Mouse (Mus musculus) liver, embryonic 15.5 days (tissue): ENCODE measurements around the gene Tceal5. TPM values are rescaled to one million over a fixed set of nuclear protein-coding genes. Genes with fewer than 3 reads are reported as not detected.
"Not testable (repeated sequence)": the region's sequence is repeated elsewhere in the genome, so short reads cannot be mapped to it uniquely, and the experiment has no call there.

Source experiments
- ATAC-seq: fragments of 200-750 bp; cut with Nextera tagmentation; 2 replicates; pipeline ENCODE4 v1.8.0; 2017; ENCODE audit warnings: moderate number of reproducible peaks, mild to moderate bottlenecking, moderate library complexity; ENCODE audit not compliant: insufficient read depth
- H3K27ac ChIP-seq: fragments of 300-500 bp; sonication (generic); replicated peaks from 2 replicates; pipeline ENCODE4 v1.5.1; 2015; ENCODE audit warnings: mild to moderate bottlenecking, inconsistent platforms
- H3K27me3 ChIP-seq: fragments of 300-500 bp; sonication (generic); 2 replicates; pipeline ENCODE4 v1.6.1; 2015; ENCODE audit warnings: mild to moderate bottlenecking, inconsistent platforms
- H3K36me3 ChIP-seq: fragments of 300-500 bp; sonication (generic); replicated peaks from 2 replicates; pipeline ENCODE4 v1.6.1; 2015; ENCODE audit warnings: moderate library complexity, mild to moderate bottlenecking, inconsistent platforms
- H3K4me1 ChIP-seq: fragments of 300-500 bp; sonication (generic); replicated peaks from 2 replicates; pipeline ENCODE4 v1.6.1; 2015; ENCODE audit warnings: inconsistent platforms
- H3K4me2 ChIP-seq: fragments of 300-500 bp; sonication (generic); 2 replicates; pipeline ENCODE4 v1.6.1; 2015; ENCODE audit warnings: moderate library complexity, mild to moderate bottlenecking, inconsistent platforms
- H3K4me3 ChIP-seq: fragments of 300-500 bp; sonication (generic); replicated peaks from 2 replicates; pipeline ENCODE4 v1.5.1; 2015; ENCODE audit warnings: mild to moderate bottlenecking, inconsistent platforms
- H3K9ac ChIP-seq: fragments of 300-500 bp; sonication (generic); 2 replicates; pipeline ENCODE4 v1.6.1; 2015; ENCODE audit warnings: moderate library complexity, mild to moderate bottlenecking, inconsistent platforms
- H3K9me3 ChIP-seq: fragments of 300-500 bp; sonication (generic); replicated peaks from 2 replicates; pipeline ENCODE4 v1.6.1; 2016; ENCODE audit warnings: inconsistent platforms
- WGBS: fragments of 180-500 bp; shearing (Covaris S2); methylation state at CpG from one replicate; pipeline ENCODE4 v1.1.7; 2015; ENCODE audit warnings: mixed read lengths; ENCODE audit not compliant: insufficient replicate concordance; 5-methylcytosine and 5-hydroxymethylcytosine counted together
- polyA plus RNA-seq: library from polyadenylated mRNA; unstranded; fragments of >200 nt; fragmentation: Nextera tagmentation; extraction: Ambion mirVana; gene quantifications from 2 replicates; pipeline ENCODE4 v1.2.1, GENCODE M21; 2015

Tceal5 gene
- polyA plus RNA-seq, 1 experiment from 2014 or later, result 8.8 TPM

- WGBS, result 25% methylated on average over 19 of the region's 67 CpGs
- not testable (repeated sequence) for H3K27ac ChIP-seq, H3K27me3 ChIP-seq, H3K36me3 ChIP-seq, H3K4me1 ChIP-seq, H3K9ac ChIP-seq, H3K9me3 ChIP-seq
- peak; percentile 81 for ATAC-seq
- Histone ChIP-seq H3K4me3 (peak within 1 kb of the TSS; percentile 34), H3K4me2 (peak within 1 kb of the TSS; percentile 5; the same call in 1 of the 2 replicates)
Measured at GRCm38 (mm10) chrX:136214729-136215677, 11.3 kb upstream of the Tceal5 start, which contains the start of the genes Tceal7 and Bex1. TSS of gene Tceal7 (plus strand) at chrX:136214779. TSS of gene Bex1 (minus strand) at chrX:136215513.

- H3K4me2 ChIP-seq, result no peak overlapping the region
Measured at GRCm38 (mm10) chrX:136213396-136213795, 9.7 kb upstream of the Tceal5 start.

GRCm38 (mm10) chrX:136204406-136204805, 730 bp upstream of the Tceal5 start:
- ATAC-seq, result no peak
- no peaks in the 10 kb centered on the region for H3K4me1 ChIP-seq

More at GRCm38 (mm10) chrX:136213396-136213795, 9.7 kb upstream of the Tceal5 start:
- no peak for ATAC-seq
- Histone ChIP-seq H3K4me3 (no peak overlapping the region), H3K27me3 (peaks cover 9% of the 10 kb centered on the region; the same call in 1 of the 2 replicates), H3K36me3 (no peaks in the 10 kb centered on the region), H3K27ac (no peak overlapping the region), H3K4me1 (no peaks in the 10 kb centered on the region), H3K9ac (no peak overlapping the region), H3K9me3 (no peaks in the 10 kb centered on the region)
- 36% methylated on average over 2 of the region's 2 CpGs for WGBS

GRCm38 (mm10) chrX:136203257-136203656, 419 bp downstream of the Tceal5 start:
- Histone ChIP-seq H3K9ac (no peak overlapping the region; the same call in 1 of the 2 replicates), H3K4me2 (peak overlapping the region; percentile 20), H3K27me3 (peaks cover 10% of the 10 kb centered on the region), H3K27ac (peak overlapping the region; percentile 48; the same call in 1 of the 2 replicates), H3K4me3 (peak overlapping the region; percentile 33), H3K9me3 (no peaks in the 10 kb centered on the region), H3K36me3 (no peaks in the 10 kb centered on the region), H3K4me1 (no peaks in the 10 kb centered on the region)
- 21% methylated on average over 7 of the region's 7 CpGs for WGBS
- ATAC-seq, result 0 out of 2 replicates have a peak, but pooled peaks have one; percentile 25

More at GRCm38 (mm10) chrX:136204406-136204805, 730 bp upstream of the Tceal5 start:
- H3K36me3 ChIP-seq, result no peaks in the 10 kb centered on the region
- 48% methylated on average over 6 of the region's 6 CpGs for WGBS
- H3K27ac ChIP-seq, result no peak overlapping the region
- H3K9me3 ChIP-seq, result no peaks in the 10 kb centered on the region
- no peak overlapping the region for H3K9ac ChIP-seq
- H3K27me3 ChIP-seq, result peaks cover 10% of the 10 kb centered on the region
- no peak overlapping the region for H3K4me2 ChIP-seq
- no peak overlapping the region for H3K4me3 ChIP-seq

- ATAC-seq, result no peak
- no peak overlapping the region for H3K4me2 ChIP-seq
Measured at GRCm38 (mm10) chrX:136196873-136197272, 6.8 kb downstream of the Tceal5 start.

GRCm38 (mm10) chrX:136195193-136195944, 8.3 kb downstream of the Tceal5 start:
- Histone ChIP-seq H3K27me3 (no peaks in the 10 kb centered on the region), H3K4me1 (no peaks in the 10 kb centered on the region), H3K9me3 (no peaks in the 10 kb centered on the region), H3K9ac (no peak overlapping the region), H3K4me3 (no peak overlapping the region), H3K27ac (no peak overlapping the region), H3K36me3 (no peaks in the 10 kb centered on the region), H3K4me2 (no peak overlapping the region)
- 63% methylated on average over 16 of the region's 16 CpGs for WGBS
- ATAC-seq, result no peak

More at GRCm38 (mm10) chrX:136196873-136197272, 6.8 kb downstream of the Tceal5 start:
- Histone ChIP-seq H3K4me3 (no peak overlapping the region), H3K27me3 (0 out of 2 replicates have a peak, but pooled peaks cover under 1% of the 10 kb centered on the region), H3K4me1 (no peaks in the 10 kb centered on the region), H3K9me3 (no peaks in the 10 kb centered on the region), H3K9ac (no peak overlapping the region), H3K27ac (no peak overlapping the region), H3K36me3 (no peaks in the 10 kb centered on the region)
- WGBS, result 41% methylated on average over 1 of the region's 1 CpGs

GRCm38 (mm10) chrX:136183107-136183506, 20.6 kb downstream of the Tceal5 start:
- Histone ChIP-seq H3K4me2 (no peak overlapping the region), H3K27ac (no peak overlapping the region), H3K27me3 (no peaks in the 10 kb centered on the region), H3K4me1 (no peaks in the 10 kb centered on the region), H3K36me3 (no peaks in the 10 kb centered on the region), H3K9ac (no peak overlapping the region), H3K9me3 (no peaks in the 10 kb centered on the region), H3K4me3 (no peak overlapping the region)
- no peak for ATAC-seq
- 50% methylated on average over 1 of the region's 1 CpGs for WGBS

GRCm38 (mm10) chrX:136180897-136181553, 22.7 kb downstream of the Tceal5 start:
- no peak overlapping the region for H3K4me3 ChIP-seq
- H3K9me3 ChIP-seq, result no peaks in the 10 kb centered on the region
- no peaks in the 10 kb centered on the region for H3K36me3 ChIP-seq
- no peak overlapping the region for H3K4me2 ChIP-seq
- no peak for ATAC-seq
- no peaks in the 10 kb centered on the region for H3K4me1 ChIP-seq
- no peak overlapping the region for H3K9ac ChIP-seq
- 22% methylated on average over 11 of the region's 11 CpGs for WGBS
- no peak overlapping the region for H3K27ac ChIP-seq
- no peaks in the 10 kb centered on the region for H3K27me3 ChIP-seq

GRCm38 (mm10) chrX:136172786-136173185, 30.9 kb downstream of the Tceal5 start:
- Histone ChIP-seq H3K4me3 (peak overlapping the region; percentile 64), H3K4me2 (peak overlapping the region; percentile 68), H3K4me1 (peaks cover 8% of the 10 kb centered on the region), H3K9ac (no peak overlapping the region), H3K27ac (no peak overlapping the region), H3K36me3 (0 out of 2 replicates have a peak, but pooled peaks cover 5% of the 10 kb centered on the region), H3K9me3 (no peaks in the 10 kb centered on the region), H3K27me3 (no peaks in the 10 kb centered on the region; the same call in 1 of the 2 replicates)
- 28% methylated on average over 10 of the region's 10 CpGs for WGBS
- no peak for ATAC-seq

GRCm38 (mm10) chrX:136172118-136172551, 31.5 kb downstream of the Tceal5 start, which contains the start of gene Tceal8:
TSS of gene Tceal8 (minus strand) at chrX:136172342.
- peak; percentile 85 for ATAC-seq
- peak within 1 kb of the TSS; percentile 68 for H3K4me2 ChIP-seq
- H3K9ac ChIP-seq, result peak within 1 kb of the TSS; percentile 62
- 12% methylated on average over 10 of the region's 10 CpGs for WGBS
- peak within 1 kb of the TSS; percentile 83 for H3K27ac ChIP-seq
- H3K9me3 ChIP-seq, result no peaks in the 10 kb centered on the region
- no peaks in the 10 kb centered on the region; the same call in 1 of the 2 replicates for H3K27me3 ChIP-seq
- H3K4me1 ChIP-seq, result peaks cover 8% of the 10 kb centered on the region
- peak within 1 kb of the TSS; percentile 64 for H3K4me3 ChIP-seq
- H3K36me3 ChIP-seq, result 0 out of 2 replicates have a peak, but pooled peaks cover 5% of the 10 kb centered on the region
